Mouse (Mus musculus) testis, postnatal 10 days (tissue): ENCODE measurements at regions not wholly inside any gene's neighbourhood (a gene's known extent, or its start where the extent isn't known, plus 50 kb on each side); places are given as distances from the start of the nearest gene placed in this dataset.

ENCODE experiments used
- DNase-seq: peaks from one replicate; pipeline ENCODE4 v3.0.0; 2021; ENCODE audit warnings: low spot score

GRCm38 (mm10) chr3:39372426-39372950, 485.7 kb downstream of the Fat4 start:
- no peak for DNase-seq

DNA sequence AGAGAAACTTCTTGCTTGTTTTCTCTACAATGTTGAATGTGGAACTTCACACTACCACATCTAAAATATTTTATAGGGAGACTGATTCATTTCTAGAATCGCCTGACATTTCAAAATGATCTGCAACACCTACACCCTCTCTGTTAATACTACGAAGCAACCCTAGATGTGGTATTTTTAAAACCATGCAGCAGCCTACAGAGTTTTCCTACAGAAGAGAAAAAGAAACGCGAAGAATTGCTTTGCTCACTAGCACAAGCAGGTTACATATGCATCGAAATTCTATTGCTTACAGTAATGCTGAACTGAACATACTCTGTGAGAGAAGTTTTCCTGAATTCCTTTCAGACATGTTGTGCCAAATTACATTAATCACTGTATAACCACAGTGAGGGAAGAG, 488.7 kb downstream of the Fat4 start:
- no peak for DNase-seq

- DNase-seq = no peak
These were observed 501.8 kb downstream of the Fat4 start for GRCm38 (mm10) chr3:39388491-39388890.

- no peak for DNase-seq
These were observed 503.7 kb downstream of the Fat4 start for GRCm38 (mm10) chr3:39390442-39390841.

DNA sequence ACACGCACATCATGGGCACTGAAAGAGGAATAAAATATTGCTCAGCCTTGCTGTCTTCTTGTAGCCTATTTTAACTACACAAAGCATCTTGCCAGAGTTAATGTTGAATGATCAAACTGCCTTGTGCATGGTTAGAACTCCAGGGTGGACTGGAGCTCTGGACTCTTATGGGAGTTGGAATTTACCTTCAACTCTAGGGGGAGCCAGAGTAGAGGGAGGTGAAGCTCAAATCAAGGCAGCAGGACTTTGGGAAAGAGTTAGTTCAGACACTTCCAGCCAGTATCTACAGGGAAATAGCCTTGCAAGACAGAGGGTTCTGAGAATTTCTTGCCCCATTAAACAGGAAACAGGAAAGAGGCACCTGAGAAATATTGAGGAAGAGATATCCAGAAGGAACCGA, 505.3 kb downstream of the Fat4 start:
- no peak for DNase-seq

- DNase-seq = no peak
These were observed 509.9 kb downstream of the Fat4 start for GRCm38 (mm10) chr3:39396672-39397071.

GRCm38 (mm10) chr3:39397255-39397654, 510.5 kb downstream of the Fat4 start:
- DNase-seq = no peak

- DNase-seq = no peak
These were observed 510.9 kb downstream of the Fat4 start for GRCm38 (mm10) chr3:39397677-39398076.

GRCm38 (mm10) chr3:39424778-39425642, 538.3 kb downstream of the Fat4 start:
- no peak for DNase-seq

GRCm38 (mm10) chr3:39425643-39426016, 538.9 kb downstream of the Fat4 start:
- DNase-seq = no peak

DNA sequence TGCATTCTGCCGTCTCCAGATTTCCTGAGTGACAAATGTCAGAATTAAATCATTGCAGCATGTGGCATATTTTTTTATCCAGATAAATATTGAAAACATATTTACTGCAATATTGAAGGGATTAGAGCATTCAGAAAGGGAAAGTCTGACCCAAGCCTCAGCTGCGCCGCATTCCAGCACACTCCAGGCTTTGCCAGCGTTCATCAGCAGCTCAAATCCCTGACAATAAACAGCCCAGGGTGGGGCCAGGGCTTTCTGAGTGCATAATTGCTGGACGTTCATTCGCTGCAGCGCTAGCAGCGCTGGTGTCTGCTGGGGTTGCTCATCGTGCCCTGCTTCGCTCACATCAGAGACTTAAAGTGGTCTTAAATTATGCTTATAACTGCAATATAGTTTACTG, 556.6 kb downstream of the Fat4 start:
- DNase-seq = no peak

GRCm38 (mm10) chr3:39455650-39456049, 568.9 kb downstream of the Fat4 start:
- DNase-seq = no peak

DNA sequence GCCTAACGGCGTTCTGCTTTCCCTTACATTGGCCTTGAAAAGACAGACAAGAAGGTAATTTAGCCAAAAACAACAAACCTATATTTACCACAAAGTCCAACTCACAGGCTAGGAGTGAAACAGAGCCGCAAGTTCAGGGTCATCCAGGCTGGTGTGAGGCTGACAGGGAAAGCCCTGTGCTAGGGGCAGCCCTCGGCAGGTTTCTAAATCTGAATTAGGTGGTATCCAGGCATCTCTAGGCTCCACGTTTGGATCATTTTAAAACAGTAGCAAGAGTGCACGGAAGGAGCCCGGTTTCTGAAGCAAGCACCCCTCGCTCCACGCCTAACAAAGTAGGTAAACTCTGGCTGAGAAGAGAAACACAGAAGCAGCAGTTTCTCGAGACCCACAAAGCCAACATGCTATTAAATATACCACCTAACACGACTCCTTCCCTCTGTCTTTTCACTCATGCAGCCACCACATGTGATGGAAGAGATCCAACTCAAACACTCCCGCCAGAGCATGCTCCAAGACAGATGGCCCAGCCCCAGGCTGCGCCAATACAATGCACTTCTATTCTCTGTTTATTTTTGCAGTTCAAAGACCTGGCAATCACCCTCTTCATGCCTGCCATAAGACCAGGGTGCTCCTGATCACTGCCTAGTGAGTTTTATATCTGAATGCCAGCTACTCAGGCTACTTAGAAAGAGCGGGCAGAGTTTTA, 573.6 kb downstream of the Fat4 start:
- DNase-seq = no peak

DNA sequence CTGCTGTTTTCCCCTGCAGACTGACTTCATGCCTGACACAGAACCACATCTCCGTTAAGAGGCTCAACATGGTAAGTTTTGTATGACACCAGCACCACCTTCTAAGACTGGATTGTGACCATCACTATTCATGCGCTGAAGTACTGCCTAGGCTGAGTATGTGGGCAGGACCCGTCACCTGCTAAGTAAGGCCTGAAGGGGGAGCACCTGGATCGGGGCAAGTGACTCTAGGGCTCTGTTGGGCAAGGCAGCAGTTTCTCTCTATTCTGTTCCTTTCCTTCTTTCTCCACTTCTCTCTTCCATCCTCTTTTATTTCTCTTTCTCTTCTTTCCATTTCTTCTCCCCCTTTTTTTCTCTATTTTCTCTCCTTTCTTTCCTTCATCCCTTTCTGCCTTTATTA, 574.8 kb downstream of the Fat4 start:
- no peak for DNase-seq

DNA sequence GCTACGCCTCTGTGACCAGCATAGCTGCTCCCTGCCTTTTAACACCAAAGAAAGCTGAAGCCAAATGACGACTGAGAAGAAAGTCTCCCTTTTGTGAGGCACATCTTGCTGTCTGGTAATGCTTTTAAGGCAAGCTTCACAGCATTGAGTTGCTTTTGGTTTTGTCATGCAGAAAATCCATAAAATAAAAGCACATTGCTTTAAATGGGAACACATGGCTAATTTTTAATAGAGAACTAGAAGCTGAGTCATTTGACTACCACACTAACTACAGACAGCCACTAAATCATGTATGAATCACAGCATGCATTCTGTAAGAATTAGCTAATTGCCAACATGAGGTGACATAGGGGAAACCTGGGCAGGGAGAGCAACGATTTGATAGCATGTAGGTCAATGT, 579.1 kb downstream of the Fat4 start:
- DNase-seq = no peak

DNA sequence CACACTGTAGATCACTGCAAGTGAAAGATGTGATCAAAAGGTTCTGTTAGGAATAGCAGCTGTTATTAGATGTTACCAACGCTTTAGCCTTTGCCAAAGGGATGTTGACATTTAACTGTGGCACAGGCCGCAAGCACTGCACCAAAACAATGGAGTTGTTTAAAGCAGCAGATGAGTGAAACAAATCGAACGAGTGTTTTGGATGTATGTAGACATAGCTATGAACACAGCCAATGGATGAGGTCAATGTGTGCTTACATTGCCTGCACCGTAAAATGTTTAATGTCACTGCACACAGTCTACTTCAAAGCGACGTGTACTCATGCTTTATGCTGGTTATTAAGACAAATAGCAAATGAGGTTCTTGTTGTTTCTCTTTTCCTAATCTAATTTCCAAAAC, 602.7 kb downstream of the Fat4 start:
- no peak for DNase-seq

DNA sequence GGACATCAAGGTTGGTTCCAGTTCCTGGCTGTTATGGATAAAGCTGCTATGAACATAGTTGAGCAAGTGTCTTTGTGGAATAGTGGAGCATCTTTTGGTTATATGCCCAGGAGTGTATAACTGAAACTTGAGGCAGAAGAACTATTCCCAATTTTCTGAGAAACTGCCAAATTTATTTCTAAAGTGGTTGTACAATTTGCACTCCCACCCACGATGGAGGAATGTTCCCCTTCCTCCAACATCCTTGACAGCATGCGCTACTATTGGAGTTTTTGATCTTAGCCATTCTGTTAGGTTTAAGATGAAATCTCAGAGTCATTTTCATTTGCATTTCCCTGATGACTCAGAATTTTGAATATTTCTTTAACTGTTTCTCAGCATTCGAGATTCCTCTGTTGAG, 607.6 kb downstream of the Fat4 start:
- no peak for DNase-seq

- DNase-seq = no peak
These were observed 641.3 kb downstream of the Fat4 start for GRCm38 (mm10) chr3:39528087-39528486.

- DNase-seq = no peak
These were observed 650.8 kb downstream of the Fat4 start for GRCm38 (mm10) chr3:39537515-39537914.

GRCm38 (mm10) chr3:39540530-39541118, 653.9 kb downstream of the Fat4 start:
- DNase-seq = no peak

- no peak for DNase-seq
These were observed 672.8 kb downstream of the Fat4 start for GRCm38 (mm10) chr3:39559460-39560041.

- DNase-seq = no peak
These were observed 674.2 kb downstream of the Fat4 start for GRCm38 (mm10) chr3:39560951-39561350.
